Mouse (Mus musculus): ENCODE data around the gene Mmp14. TPM values are rescaled to one million over a fixed set of nuclear protein-coding genes. Genes with fewer than 3 reads are reported as not detected.
A peak's percentile ranks its signal among the peaks of the same experiment; 100 is the strongest.

The Mmp14 gene
- polyA plus RNA-seq, 2 experiments: 251 to 385 TPM

GRCm38 (mm10) chr14:54443712-54444618 lies 12.6 kb downstream of the Mmp14 start:
- H3K9ac ChIP-seq (ENCODE audit: low read depth, low read length, severe bottlenecking): no peak overlapping the region
- no peaks in the 10 kb centered on the region for H3K27me3 ChIP-seq (ENCODE audit: control insufficient read depth, insufficient read depth, low read length)
- 46% methylated on average over 15 of the region's 15 CpGs for WGBS
- no peaks in the 10 kb centered on the region for H3K9me3 ChIP-seq (ENCODE audit: control insufficient read depth, low read length)
- H3K27ac ChIP-seq (replicated peaks; ENCODE audit: low read depth, low read length): peak overlapping the region; percentile 86
- H3K4me1 ChIP-seq (ENCODE audit: control insufficient read depth, insufficient read depth, low read length): peaks cover 25% of the 10 kb centered on the region
- H3K4me2 ChIP-seq (replicated peaks; ENCODE audit: low read depth, low read length, severe bottlenecking): no peak overlapping the region
- H3K36me3 ChIP-seq (ENCODE audit: control insufficient read depth, insufficient read depth, low read length): peaks cover 30% of the 10 kb centered on the region
- DNase-seq (ENCODE audit: low spot score): peak; percentile 82
- peak; percentile 67 for ATAC-seq (ENCODE audit: low FRiP score, low read depth)
- no peak overlapping the region for H3K4me3 ChIP-seq (replicated peaks; ENCODE audit: low read length)
- no peak for TF ChIP-seq POLR2A (IDR thresholded peaks at IDR 0.05; ENCODE audit: borderline replicate concordance, extremely low read depth, insufficient read depth, insufficient read length)

GRCm38 (mm10) chr14:54445476-54445875 lies 14.1 kb downstream of the Mmp14 start:
- no peak overlapping the region for H3K4me2 ChIP-seq (replicated peaks; ENCODE audit: low read depth, low read length, severe bottlenecking)
- H3K36me3 ChIP-seq (ENCODE audit: control insufficient read depth, insufficient read depth, low read length): peaks cover 15% of the 10 kb centered on the region
- peaks cover 25% of the 10 kb centered on the region for H3K4me1 ChIP-seq (ENCODE audit: control insufficient read depth, insufficient read depth, low read length)
- no peak for ATAC-seq (ENCODE audit: low FRiP score, low read depth)
- H3K9ac ChIP-seq (ENCODE audit: low read depth, low read length, severe bottlenecking): no peak overlapping the region
- peak; percentile 63 for DNase-seq (ENCODE audit: low spot score)
- no peak overlapping the region for H3K27ac ChIP-seq (replicated peaks; ENCODE audit: low read depth, low read length)
- no peaks in the 10 kb centered on the region for H3K27me3 ChIP-seq (ENCODE audit: control insufficient read depth, insufficient read depth, low read length)
- TF ChIP-seq POLR2A (IDR thresholded peaks at IDR 0.05; ENCODE audit: borderline replicate concordance, extremely low read depth, insufficient read depth, insufficient read length): no peak
- no peaks in the 10 kb centered on the region for H3K9me3 ChIP-seq (ENCODE audit: control insufficient read depth, low read length)
- WGBS: 58% methylated on average over 3 of the region's 3 CpGs
- H3K4me3 ChIP-seq (replicated peaks; ENCODE audit: low read length): no peak overlapping the region

- no peaks in the 10 kb centered on the region for H3K9me3 ChIP-seq (ENCODE audit: control insufficient read depth, low read length)
- H3K36me3 ChIP-seq (ENCODE audit: control insufficient read depth, insufficient read depth, low read length): no peaks in the 10 kb centered on the region
- WGBS: 90% methylated on average over 9 of the region's 9 CpGs
- no peaks in the 10 kb centered on the region for H3K4me1 ChIP-seq (ENCODE audit: control insufficient read depth, insufficient read depth, low read length)
- no peak overlapping the region for H3K4me3 ChIP-seq (replicated peaks; ENCODE audit: low read length)
- no peak overlapping the region for H3K9ac ChIP-seq (ENCODE audit: low read depth, low read length, severe bottlenecking)
- TF ChIP-seq POLR2A (IDR thresholded peaks at IDR 0.05; ENCODE audit: borderline replicate concordance, extremely low read depth, insufficient read depth, insufficient read length): no peak
- no peak overlapping the region for H3K27ac ChIP-seq (replicated peaks; ENCODE audit: low read depth, low read length)
- no peak overlapping the region for H3K4me2 ChIP-seq (replicated peaks; ENCODE audit: low read depth, low read length, severe bottlenecking)
- no peaks in the 10 kb centered on the region for H3K27me3 ChIP-seq (ENCODE audit: control insufficient read depth, insufficient read depth, low read length)
- ATAC-seq (ENCODE audit: low FRiP score, low read depth) (no peak), DNase-seq (ENCODE audit: low spot score) (no peak)
These were observed 22.2 kb downstream of the Mmp14 start for GRCm38 (mm10) chr14:54453566-54453965.

- H3K4me1 ChIP-seq (ENCODE audit: control insufficient read depth, insufficient read depth, low read length): no peaks in the 10 kb centered on the region
- no peak overlapping the region for H3K9ac ChIP-seq (ENCODE audit: low read depth, low read length, severe bottlenecking)
- ATAC-seq (ENCODE audit: low FRiP score, low read depth): no peak
- H3K9me3 ChIP-seq (ENCODE audit: control insufficient read depth, low read length): no peaks in the 10 kb centered on the region
- H3K27ac ChIP-seq (replicated peaks; ENCODE audit: low read depth, low read length): no peak overlapping the region
- no peak overlapping the region for H3K4me2 ChIP-seq (replicated peaks; ENCODE audit: low read depth, low read length, severe bottlenecking)
- no peak overlapping the region for H3K4me3 ChIP-seq (replicated peaks; ENCODE audit: low read length)
- no peak for TF ChIP-seq POLR2A (IDR thresholded peaks at IDR 0.05; ENCODE audit: borderline replicate concordance, extremely low read depth, insufficient read depth, insufficient read length)
- H3K27me3 ChIP-seq (ENCODE audit: control insufficient read depth, insufficient read depth, low read length): no peaks in the 10 kb centered on the region
- no peaks in the 10 kb centered on the region for H3K36me3 ChIP-seq (ENCODE audit: control insufficient read depth, insufficient read depth, low read length)
- 79% methylated on average over 11 of the region's 11 CpGs for WGBS
- no peak for DNase-seq (ENCODE audit: low spot score)
These were observed 23.5 kb downstream of the Mmp14 start for GRCm38 (mm10) chr14:54454669-54455528.

- no peak for DNase-seq (ENCODE audit: low spot score)
- ATAC-seq (ENCODE audit: low FRiP score, low read depth): no peak
- Histone ChIP-seq H3K4me3 (replicated peaks; ENCODE audit: low read length) (no peak overlapping the region), H3K9me3 (ENCODE audit: control insufficient read depth, low read length) (no peaks in the 10 kb centered on the region), H3K36me3 (ENCODE audit: control insufficient read depth, insufficient read depth, low read length) (no peaks in the 10 kb centered on the region), H3K4me1 (ENCODE audit: control insufficient read depth, insufficient read depth, low read length) (no peaks in the 10 kb centered on the region), H3K27ac (replicated peaks; ENCODE audit: low read depth, low read length) (no peak overlapping the region), H3K4me2 (replicated peaks; ENCODE audit: low read depth, low read length, severe bottlenecking) (no peak overlapping the region), H3K27me3 (ENCODE audit: control insufficient read depth, insufficient read depth, low read length) (no peaks in the 10 kb centered on the region), H3K9ac (ENCODE audit: low read depth, low read length, severe bottlenecking) (no peak overlapping the region)
- 90% methylated on average over 14 of the region's 14 CpGs for WGBS
- TF ChIP-seq POLR2A (IDR thresholded peaks at IDR 0.05; ENCODE audit: borderline replicate concordance, extremely low read depth, insufficient read depth, insufficient read length): no peak
These were observed 26.6 kb downstream of the Mmp14 start for GRCm38 (mm10) chr14:54457907-54458569.

Data from limb, embryonic 14.5 days (tissue).